Mouse (Mus musculus) cortical plate, adult 2 months (tissue): ENCODE data around the gene Ccdc155.

Experiments
- CTCF ChIP-seq: fragments of 200-500 bp; IDR thresholded peaks from 2 replicates; pipeline ENCODE4 v1.5.1; 2011; ENCODE audit warnings: mild to moderate bottlenecking, control low read depth, low read length; ENCODE audit not compliant: insufficient read depth; ENCODE audit errors: extremely low read depth
- POLR2A ChIP-seq: fragments of 200-500 bp; IDR thresholded peaks from 2 replicates; pipeline ENCODE4 v1.6.1; 2011; ENCODE audit warnings: mild to moderate bottlenecking, low read length, control low read depth; ENCODE audit not compliant: insufficient read depth; ENCODE audit errors: extremely low read depth

GRCm38 (mm10) chr7:45165701-45166100, 39.0 kb downstream of the Ccdc155 start:
- TF ChIP-seq POLR2A: no peak
- no peak for TF ChIP-seq CTCF
